Mouse (Mus musculus): Measurements from ENCODE around the gene Nr1h2. TPM values are rescaled to one million over a fixed set of nuclear protein-coding genes. Genes with fewer than 3 reads are reported as not detected.

Gene Nr1h2
- polyA plus RNA-seq, 1 experiment from 2014 or later, result 57.2 TPM

GRCm38 (mm10) chr7:44538756-44539624 lies 14.8 kb downstream of the Nr1h2 start:
- H3K36me3 ChIP-seq (ENCODE audit: control insufficient read depth, insufficient read depth, low read length), result 0 out of 2 replicates have a peak, but pooled peaks cover 7% of the 10 kb centered on the region

DNA sequence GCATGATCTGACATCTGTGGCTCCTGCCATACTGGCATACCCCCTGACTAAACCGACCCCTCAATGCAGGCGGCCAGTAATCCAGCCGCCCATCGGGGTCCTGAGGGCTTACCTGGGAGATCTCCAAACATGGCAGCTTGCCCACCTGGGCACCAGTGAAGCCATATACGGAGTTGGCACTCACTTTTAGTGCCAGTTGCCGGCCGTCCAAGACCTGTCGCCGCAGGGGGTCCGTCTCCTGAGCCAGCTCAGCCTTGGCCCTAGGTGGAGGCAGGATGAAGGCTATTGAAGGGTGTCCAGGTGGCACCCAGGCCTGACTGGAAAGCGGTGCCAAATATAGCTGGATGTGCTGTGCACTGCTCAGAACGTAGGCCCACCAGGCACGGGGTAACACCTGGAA lies 16.3 kb downstream of the Nr1h2 start:
- Histone ChIP-seq H3K4me3 (ENCODE audit: low read depth, low read length) (no peak overlapping the region), H3K9ac (replicated peaks; ENCODE audit: low read depth, low read length) (no peak overlapping the region), H3K9me3 (ENCODE audit: control insufficient read depth, low read length) (no peaks in the 10 kb centered on the region), H3K36me3 (ENCODE audit: control insufficient read depth, insufficient read depth, low read length) (0 out of 2 replicates have a peak, but pooled peaks cover 7% of the 10 kb centered on the region), H3K4me2 (ENCODE audit: low read depth, low read length) (no peak overlapping the region), H3K27me3 (ENCODE audit: control insufficient read depth, insufficient read depth, low read length) (no peaks in the 10 kb centered on the region), H3K27ac (ENCODE audit: low read depth, low read length) (no peak overlapping the region), H3K4me1 (ENCODE audit: control insufficient read depth, insufficient read depth, low read length) (no peaks in the 10 kb centered on the region)
- no peak for ATAC-seq (ENCODE audit: low read depth)
- WGBS, result 94% methylated on average over 13 of the region's 13 CpGs

More at GRCm38 (mm10) chr7:44538756-44539624, 14.8 kb downstream of the Nr1h2 start:
- no peaks in the 10 kb centered on the region for H3K4me1 ChIP-seq (ENCODE audit: control insufficient read depth, insufficient read depth, low read length)
- no peak overlapping the region for H3K9ac ChIP-seq (replicated peaks; ENCODE audit: low read depth, low read length)
- WGBS, result 93% methylated on average over 41 of the region's 41 CpGs
- no peak overlapping the region for H3K4me3 ChIP-seq (ENCODE audit: low read depth, low read length)
- H3K27me3 ChIP-seq (ENCODE audit: control insufficient read depth, insufficient read depth, low read length), result no peaks in the 10 kb centered on the region
- no peak for ATAC-seq (ENCODE audit: low read depth)
- H3K27ac ChIP-seq (ENCODE audit: low read depth, low read length), result no peak overlapping the region
- H3K4me2 ChIP-seq (ENCODE audit: low read depth, low read length), result no peak overlapping the region
- H3K9me3 ChIP-seq (ENCODE audit: control insufficient read depth, low read length), result no peaks in the 10 kb centered on the region

GRCm38 (mm10) chr7:44537009-44537408 lies 16.7 kb downstream of the Nr1h2 start:
- Histone ChIP-seq H3K27ac (ENCODE audit: low read depth, low read length) (no peak overlapping the region), H3K4me3 (ENCODE audit: low read depth, low read length) (no peak overlapping the region), H3K36me3 (ENCODE audit: control insufficient read depth, insufficient read depth, low read length) (0 out of 2 replicates have a peak, but pooled peaks cover 7% of the 10 kb centered on the region), H3K4me2 (ENCODE audit: low read depth, low read length) (no peak overlapping the region), H3K27me3 (ENCODE audit: control insufficient read depth, insufficient read depth, low read length) (no peaks in the 10 kb centered on the region), H3K9me3 (ENCODE audit: control insufficient read depth, low read length) (no peaks in the 10 kb centered on the region), H3K9ac (replicated peaks; ENCODE audit: low read depth, low read length) (no peak overlapping the region), H3K4me1 (ENCODE audit: control insufficient read depth, insufficient read depth, low read length) (no peaks in the 10 kb centered on the region)
- ATAC-seq (ENCODE audit: low read depth), result no peak
- 87% methylated on average over 7 of the region's 7 CpGs for WGBS

DNA sequence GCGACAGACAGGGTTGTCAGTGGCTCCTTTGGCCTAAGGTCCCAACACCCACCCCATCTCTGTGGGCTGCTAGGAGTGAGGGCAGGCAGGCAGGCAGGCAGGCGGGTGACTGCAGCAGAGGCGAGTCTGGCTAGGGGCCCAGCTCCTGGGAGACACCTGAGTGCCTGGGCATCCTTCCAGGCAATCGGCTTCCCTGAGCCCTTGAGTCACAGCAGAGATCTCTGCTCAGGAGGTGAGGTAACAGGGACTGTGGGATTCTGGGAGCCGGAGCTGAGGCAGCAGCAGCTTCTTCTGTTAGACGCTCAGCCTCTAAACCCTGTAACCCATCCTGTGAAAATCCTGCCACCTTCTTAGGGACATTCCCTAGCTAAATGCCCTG lies 17.2 kb downstream of the Nr1h2 start:
- Histone ChIP-seq H3K4me2 (ENCODE audit: low read depth, low read length) (no peak overlapping the region), H3K36me3 (ENCODE audit: control insufficient read depth, insufficient read depth, low read length) (0 out of 2 replicates have a peak, but pooled peaks cover 7% of the 10 kb centered on the region), H3K4me3 (ENCODE audit: low read depth, low read length) (no peak overlapping the region), H3K9ac (replicated peaks; ENCODE audit: low read depth, low read length) (no peak overlapping the region), H3K9me3 (ENCODE audit: control insufficient read depth, low read length) (no peaks in the 10 kb centered on the region), H3K4me1 (ENCODE audit: control insufficient read depth, insufficient read depth, low read length) (no peaks in the 10 kb centered on the region), H3K27me3 (ENCODE audit: control insufficient read depth, insufficient read depth, low read length) (no peaks in the 10 kb centered on the region), H3K27ac (ENCODE audit: low read depth, low read length) (no peak overlapping the region)
- 88% methylated on average over 6 of the region's 6 CpGs for WGBS
- ATAC-seq (ENCODE audit: low read depth), result no peak

DNA sequence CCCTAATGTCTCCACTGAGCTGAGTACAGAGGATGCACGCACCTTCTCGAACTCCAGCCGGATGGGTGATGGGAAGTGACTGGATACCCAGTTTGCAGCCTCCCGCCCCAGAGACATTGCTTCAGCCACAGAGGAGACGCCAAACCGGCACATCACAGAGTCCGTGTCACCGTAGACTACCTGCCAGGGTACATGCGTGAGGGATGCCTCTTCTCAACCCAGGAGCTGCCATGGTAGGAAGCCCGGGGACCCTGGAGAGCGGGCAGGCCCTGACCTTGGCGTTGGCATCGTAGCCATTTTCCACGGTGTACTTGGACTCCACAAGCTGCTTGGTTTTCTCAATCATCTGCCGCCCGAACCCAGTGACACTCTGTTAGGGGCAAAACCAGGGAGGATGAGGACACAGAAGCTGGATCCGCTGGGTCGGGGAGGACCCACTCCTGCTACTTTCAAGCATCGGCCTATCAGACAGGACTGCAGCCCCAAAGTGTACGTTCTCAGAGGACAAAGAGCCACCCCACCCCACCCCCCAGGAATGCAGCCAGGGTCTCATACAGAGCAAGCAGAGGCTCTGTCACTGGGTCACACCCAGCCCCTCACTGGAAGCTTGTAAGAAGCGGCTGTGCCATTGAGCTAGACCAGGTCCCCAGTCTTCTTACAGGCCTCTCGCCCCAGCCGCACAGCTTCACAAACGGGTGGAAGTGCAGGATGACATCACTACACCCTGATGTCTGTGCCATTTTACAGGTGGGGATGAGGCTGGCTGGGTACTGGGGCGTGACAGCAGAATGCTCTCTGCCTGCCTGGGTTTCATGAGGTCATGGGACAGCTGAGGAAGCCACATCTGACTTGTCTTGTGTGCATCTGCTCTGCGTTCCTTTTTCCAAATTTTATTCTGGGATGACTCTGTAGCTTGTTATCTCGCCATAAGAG lies 17.8 kb downstream of the Nr1h2 start:
- no peaks in the 10 kb centered on the region for H3K9me3 ChIP-seq (ENCODE audit: control insufficient read depth, low read length)
- no peaks in the 10 kb centered on the region for H3K4me1 ChIP-seq (ENCODE audit: control insufficient read depth, insufficient read depth, low read length)
- WGBS, result 95% methylated on average over 27 of the region's 27 CpGs
- no peaks in the 10 kb centered on the region for H3K27me3 ChIP-seq (ENCODE audit: control insufficient read depth, insufficient read depth, low read length)
- 0 out of 2 replicates have a peak, but pooled peaks cover 3% of the 10 kb centered on the region for H3K36me3 ChIP-seq (ENCODE audit: control insufficient read depth, insufficient read depth, low read length)
- H3K4me3 ChIP-seq (ENCODE audit: low read depth, low read length), result no peak overlapping the region
- H3K27ac ChIP-seq (ENCODE audit: low read depth, low read length), result no peak overlapping the region
- H3K9ac ChIP-seq (replicated peaks; ENCODE audit: low read depth, low read length), result no peak overlapping the region
- H3K4me2 ChIP-seq (ENCODE audit: low read depth, low read length), result no peak overlapping the region
- ATAC-seq (ENCODE audit: low read depth), result no peak

GRCm38 (mm10) chr7:44534656-44535441 lies 18.9 kb downstream of the Nr1h2 start:
- Histone ChIP-seq H3K4me3 (ENCODE audit: low read depth, low read length) (no peak overlapping the region), H3K9ac (replicated peaks; ENCODE audit: low read depth, low read length) (no peak overlapping the region), H3K27me3 (ENCODE audit: control insufficient read depth, insufficient read depth, low read length) (no peaks in the 10 kb centered on the region), H3K36me3 (ENCODE audit: control insufficient read depth, insufficient read depth, low read length) (0 out of 2 replicates have a peak, but pooled peaks cover 3% of the 10 kb centered on the region), H3K27ac (ENCODE audit: low read depth, low read length) (no peak overlapping the region), H3K4me2 (ENCODE audit: low read depth, low read length) (no peak overlapping the region), H3K4me1 (ENCODE audit: control insufficient read depth, insufficient read depth, low read length) (no peaks in the 10 kb centered on the region), H3K9me3 (ENCODE audit: control insufficient read depth, low read length) (no peaks in the 10 kb centered on the region)
- no peak for ATAC-seq (ENCODE audit: low read depth)
- 90% methylated on average over 19 of the region's 19 CpGs for WGBS

- Histone ChIP-seq H3K9ac (replicated peaks; ENCODE audit: low read depth, low read length) (no peak overlapping the region), H3K4me2 (ENCODE audit: low read depth, low read length) (no peak overlapping the region), H3K27me3 (ENCODE audit: control insufficient read depth, insufficient read depth, low read length) (no peaks in the 10 kb centered on the region), H3K27ac (ENCODE audit: low read depth, low read length) (no peak overlapping the region), H3K4me3 (ENCODE audit: low read depth, low read length) (no peak overlapping the region), H3K9me3 (ENCODE audit: control insufficient read depth, low read length) (no peaks in the 10 kb centered on the region), H3K36me3 (ENCODE audit: control insufficient read depth, insufficient read depth, low read length) (0 out of 2 replicates have a peak, but pooled peaks cover 3% of the 10 kb centered on the region), H3K4me1 (ENCODE audit: control insufficient read depth, insufficient read depth, low read length) (no peaks in the 10 kb centered on the region)
- WGBS, result 95% methylated on average over 13 of the region's 13 CpGs
- ATAC-seq (ENCODE audit: low read depth), result no peak
Observed at GRCm38 (mm10) chr7:44534242-44534641, 19.5 kb downstream of the Nr1h2 start.

DNA sequence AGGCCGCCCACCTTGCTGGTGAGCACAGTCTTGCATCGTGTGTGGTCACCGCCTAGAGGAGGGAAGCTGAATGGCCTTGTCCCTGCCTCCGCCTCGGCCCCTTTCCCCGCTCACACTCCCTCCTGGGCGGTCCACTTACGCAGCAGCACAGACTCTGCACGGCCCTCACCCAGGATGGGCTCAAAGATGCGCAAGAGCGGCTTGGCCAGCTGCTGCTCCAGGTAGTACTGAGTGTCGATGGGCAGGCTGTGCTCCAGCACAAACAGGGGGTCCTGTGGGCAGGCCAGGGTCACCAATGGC lies 20.1 kb downstream of the Nr1h2 start:
- Histone ChIP-seq H3K9me3 (ENCODE audit: control insufficient read depth, low read length) (no peaks in the 10 kb centered on the region), H3K9ac (replicated peaks; ENCODE audit: low read depth, low read length) (no peak overlapping the region), H3K27ac (ENCODE audit: low read depth, low read length) (no peak overlapping the region), H3K36me3 (ENCODE audit: control insufficient read depth, insufficient read depth, low read length) (0 out of 2 replicates have a peak, but pooled peaks cover 2% of the 10 kb centered on the region), H3K4me3 (ENCODE audit: low read depth, low read length) (no peak overlapping the region), H3K4me1 (ENCODE audit: control insufficient read depth, insufficient read depth, low read length) (no peaks in the 10 kb centered on the region), H3K27me3 (ENCODE audit: control insufficient read depth, insufficient read depth, low read length) (0 out of 2 replicates have a peak, but pooled peaks cover under 1% of the 10 kb centered on the region), H3K4me2 (ENCODE audit: low read depth, low read length) (no peak overlapping the region)
- ATAC-seq (ENCODE audit: low read depth), result no peak
- WGBS, result 79% methylated on average over 12 of the region's 12 CpGs

Measured in neural tube, embryonic 14.5 days (tissue).